Mouse (Mus musculus): ENCODE results near the gene AC109138.7.

AC109138.7 gene

DNA sequence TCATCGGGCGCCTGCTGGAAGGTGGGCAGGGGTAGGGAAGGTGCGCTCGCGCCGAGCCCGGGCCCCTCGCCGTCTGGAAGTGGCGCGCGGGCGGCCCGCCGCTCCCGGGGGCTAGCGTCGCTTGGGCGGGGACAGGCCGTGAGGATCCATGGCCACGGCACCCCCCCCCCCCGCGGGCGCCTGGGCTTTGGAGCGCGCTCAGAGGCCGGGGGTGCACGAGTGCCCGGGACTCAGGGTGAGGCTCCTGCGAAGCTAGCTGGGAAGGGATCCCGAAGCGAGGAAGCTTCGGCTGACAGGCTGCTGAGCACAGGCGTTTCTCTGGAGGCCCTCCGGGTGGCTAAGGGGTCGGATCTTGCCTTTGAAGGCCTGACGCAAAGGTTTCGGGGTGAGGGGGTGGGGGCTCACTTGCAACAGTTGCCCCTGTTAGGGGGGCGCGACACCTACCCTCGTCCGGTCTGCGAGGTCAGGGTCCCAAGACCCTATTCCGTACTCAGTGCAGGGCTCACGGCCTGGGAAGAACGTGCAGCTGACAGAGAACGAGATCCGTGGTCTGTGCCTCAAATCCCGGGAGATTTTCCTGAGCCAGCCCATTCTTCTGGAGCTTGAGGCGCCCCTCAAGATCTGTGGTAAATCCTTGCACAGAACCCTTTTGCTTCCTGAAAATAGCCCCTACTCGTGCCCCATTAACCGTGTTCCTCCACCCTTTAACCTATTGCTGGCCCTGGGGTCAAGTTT, 21.7 kb upstream of the AC109138.7 start:
- no peak for DNase-seq (ENCODE audit: low spot score in 2 of 2)

DNA sequence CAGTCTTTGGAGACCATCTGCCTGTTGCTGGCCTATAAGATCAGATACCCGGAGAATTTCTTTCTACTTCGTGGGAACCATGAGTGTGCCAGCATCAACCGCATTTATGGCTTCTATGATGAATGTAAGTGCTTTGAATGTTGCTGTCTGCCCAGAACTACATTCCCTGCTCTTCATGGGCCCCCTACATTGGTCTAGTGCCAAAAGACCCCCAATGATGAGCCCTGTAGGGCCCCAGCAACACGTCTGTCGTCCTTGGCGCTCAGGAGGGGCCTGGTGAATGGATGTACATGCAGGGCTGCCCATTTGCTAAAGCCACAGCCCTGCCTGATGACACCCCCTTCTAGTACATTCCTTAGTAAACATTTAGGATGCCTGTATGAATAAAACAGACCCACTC, 21.0 kb upstream of the AC109138.7 start:
- no peak for DNase-seq (ENCODE audit: low spot score in 2 of 2)

DNA sequence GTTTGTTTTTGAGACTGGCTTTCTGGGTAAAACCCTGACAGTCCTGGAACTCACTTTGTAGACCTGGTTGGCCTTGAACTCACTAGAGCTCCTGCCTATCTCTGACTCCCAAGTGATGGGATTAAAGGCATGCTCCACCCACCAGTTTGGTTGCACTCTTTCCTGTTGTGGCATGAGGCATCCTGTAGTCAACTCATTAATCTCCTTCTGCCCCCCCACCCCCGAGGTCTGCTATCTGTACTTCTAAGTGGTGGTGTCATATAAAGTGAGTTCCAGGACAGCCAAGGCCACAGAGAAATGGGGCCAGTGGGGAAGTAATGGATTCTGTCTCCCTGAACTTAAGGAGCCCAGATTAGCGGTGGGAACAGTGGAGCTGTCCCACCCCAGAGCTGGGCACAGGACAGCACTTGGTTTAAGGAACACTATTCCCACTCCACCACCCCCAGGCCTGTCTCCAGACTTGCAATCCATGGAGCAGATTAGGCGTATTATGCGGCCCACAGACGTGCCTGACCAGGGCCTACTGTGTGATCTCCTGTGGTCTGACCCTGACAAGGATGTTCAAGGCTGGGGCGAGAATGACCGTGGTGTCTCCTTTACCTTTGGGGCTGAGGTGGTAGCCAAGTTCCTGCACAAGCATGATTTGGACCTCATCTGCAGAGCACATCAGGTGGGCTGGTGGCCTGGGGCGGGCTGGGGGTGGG, 20.0 kb upstream of the AC109138.7 start:
- no peak for DNase-seq (ENCODE audit: low spot score in 2 of 2)

DNA sequence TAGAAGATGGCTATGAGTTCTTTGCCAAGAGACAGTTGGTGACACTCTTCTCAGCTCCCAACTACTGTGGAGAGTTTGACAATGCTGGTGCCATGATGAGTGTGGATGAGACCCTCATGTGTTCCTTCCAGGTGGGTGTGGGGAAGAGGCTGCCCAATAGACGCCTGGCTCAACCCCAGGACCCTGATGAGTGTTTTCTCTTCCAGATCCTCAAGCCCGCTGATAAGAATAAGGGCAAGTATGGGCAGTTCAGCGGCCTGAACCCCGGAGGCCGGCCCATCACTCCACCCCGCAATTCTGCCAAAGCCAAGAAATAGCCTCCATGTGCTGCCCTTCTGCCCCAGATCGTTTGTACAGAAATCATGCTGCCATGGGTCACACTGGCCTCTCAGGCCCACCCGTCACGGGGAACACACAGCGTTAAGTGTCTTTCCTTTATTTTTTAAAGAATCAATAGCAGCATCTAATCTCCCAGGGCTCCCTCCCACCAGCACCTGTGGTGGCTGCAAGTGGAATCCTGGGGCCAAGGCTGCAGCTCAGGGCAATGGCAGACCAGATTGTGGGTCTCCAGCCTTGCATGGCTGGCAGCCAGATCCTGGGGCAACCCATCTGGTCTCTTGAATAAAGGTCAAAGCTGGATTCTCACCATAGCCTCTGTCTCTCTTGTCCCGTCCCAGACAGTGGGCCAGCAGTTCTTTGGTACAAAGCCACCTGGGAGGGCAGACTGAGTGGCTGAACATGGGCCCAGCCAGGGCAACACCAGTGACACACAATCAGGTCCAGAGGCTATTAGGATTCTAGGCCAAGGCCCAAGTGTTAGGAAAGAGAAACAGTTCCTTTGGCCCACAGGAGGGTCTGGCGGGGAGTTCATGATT, 19.1 kb upstream of the AC109138.7 start:
- DNase-seq (ENCODE audit: low spot score in 2 of 2): no peak

DNA sequence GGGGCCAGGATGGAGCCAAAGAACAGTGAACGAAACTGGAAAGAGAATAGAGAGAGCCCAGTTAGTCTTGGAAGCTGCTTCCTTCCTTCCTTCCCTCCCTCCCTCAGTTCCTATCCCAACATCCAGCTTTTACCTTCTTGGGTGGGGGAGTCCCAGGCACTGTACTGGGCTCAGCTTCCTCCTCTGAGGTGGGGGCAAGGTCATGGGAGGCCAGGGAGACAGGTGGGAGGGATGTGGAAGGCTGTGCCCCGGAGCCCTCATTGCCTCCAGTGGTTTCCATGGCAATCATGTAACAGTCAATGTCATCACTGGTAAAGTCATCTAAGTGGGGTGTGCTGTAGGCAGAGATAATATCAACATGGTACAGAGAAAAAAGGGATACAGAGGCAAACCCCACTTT, 18.1 kb upstream of the AC109138.7 start:
- DNase-seq (ENCODE audit: low spot score in 2 of 2): no peak

DNA sequence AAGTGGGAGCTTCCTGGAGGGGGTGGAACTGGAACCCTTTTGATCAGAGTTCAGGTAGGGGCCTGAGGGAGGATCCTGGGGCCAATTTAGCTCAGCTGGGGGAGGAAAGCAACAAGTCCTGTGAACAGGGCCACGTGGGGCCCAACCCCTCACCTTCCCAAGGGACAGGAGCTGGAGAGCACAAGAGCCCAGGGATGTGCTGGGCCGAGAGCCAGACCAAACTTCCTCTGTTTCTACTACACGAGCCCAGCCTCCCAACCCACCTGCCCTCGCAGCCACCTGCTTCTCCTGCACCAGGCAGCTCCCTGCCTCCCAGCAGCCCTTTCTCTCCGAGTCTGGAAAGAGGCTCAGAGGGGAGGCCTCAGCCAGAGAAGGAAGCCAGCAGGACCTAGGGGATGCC, 17.6 kb upstream of the AC109138.7 start:
- no peak for DNase-seq (ENCODE audit: low spot score in 2 of 2)

DNA sequence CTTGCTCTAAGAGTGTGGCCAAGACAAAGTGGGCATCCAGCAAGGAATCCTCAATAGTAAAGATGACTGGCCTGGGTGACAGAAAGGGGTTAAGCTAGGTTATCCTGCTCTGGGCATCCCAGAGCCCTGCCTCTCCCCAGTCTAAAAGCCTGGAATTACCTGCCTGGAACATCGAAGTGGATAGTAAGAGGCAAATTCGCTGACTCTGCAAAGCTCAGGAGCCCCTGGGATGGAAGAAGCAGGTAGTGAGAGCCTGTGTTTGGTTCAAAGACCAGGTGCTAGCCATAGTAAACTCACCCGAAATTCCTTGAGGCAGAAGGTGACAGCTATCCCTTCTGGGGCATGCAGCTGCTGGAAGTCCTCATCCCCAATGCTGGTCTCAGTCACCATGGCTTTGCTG, 17.0 kb upstream of the AC109138.7 start:
- no peak for DNase-seq (ENCODE audit: low spot score in 2 of 2)

DNA sequence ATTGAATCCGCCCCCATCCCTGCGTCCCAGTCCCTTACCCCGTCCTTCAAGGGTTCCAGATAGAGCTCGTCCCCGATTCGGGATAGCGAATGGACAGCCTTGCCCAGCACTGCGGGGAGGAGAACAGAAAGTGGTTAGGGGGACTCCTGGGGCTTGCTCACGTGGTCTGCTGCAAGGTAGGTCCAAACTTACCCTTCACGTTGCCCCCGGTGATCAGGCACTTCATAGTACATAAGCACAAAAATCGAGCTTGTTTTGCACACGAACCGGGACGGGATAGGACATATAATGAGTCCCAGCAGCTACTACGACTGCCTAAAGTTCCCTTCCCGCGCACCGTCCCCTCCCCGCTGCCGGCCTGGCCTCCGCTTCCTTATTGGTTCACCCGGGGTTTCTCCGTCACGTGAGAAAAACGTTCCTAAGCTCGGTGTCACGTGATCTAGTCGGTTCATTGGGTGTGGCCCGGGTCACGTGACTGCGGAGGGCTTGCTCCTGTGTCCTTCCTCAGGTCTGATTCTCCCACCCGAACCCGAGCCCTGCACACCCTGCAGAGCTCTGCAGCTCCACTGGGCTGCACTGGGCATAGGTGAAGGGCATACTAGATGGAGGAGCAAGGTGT, 12.8 kb upstream of the AC109138.7 start, which contains the start of gene Rad9a:
Gene Rad9a (minus strand): TSS at position 372 of the 619 bp plus-strand sequence.
- peak; percentile 92 to 99 for DNase-seq (ENCODE audit: low spot score in 2 of 2)

DNA sequence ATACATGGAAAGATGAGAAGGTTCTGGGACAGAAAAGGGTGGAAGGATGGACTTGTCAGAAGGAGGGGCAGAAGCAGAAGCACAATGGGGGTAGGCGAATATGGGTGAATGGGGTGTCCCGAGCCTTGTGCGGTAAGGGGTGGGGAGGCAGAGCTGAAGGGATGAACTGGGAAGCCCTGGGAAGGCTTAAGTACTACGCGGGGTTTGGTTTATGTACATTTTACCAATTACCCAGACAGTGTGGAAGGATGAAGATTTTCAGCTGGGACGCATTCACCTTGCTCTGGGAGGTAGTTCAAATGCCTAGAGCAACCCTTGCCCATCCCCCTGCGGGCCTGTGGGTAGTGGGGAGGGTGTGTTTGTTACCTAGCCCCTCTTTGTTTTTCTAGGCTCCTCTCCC, 12.0 kb upstream of the AC109138.7 start:
- no peak for DNase-seq (ENCODE audit: low spot score in 2 of 2)

DNA sequence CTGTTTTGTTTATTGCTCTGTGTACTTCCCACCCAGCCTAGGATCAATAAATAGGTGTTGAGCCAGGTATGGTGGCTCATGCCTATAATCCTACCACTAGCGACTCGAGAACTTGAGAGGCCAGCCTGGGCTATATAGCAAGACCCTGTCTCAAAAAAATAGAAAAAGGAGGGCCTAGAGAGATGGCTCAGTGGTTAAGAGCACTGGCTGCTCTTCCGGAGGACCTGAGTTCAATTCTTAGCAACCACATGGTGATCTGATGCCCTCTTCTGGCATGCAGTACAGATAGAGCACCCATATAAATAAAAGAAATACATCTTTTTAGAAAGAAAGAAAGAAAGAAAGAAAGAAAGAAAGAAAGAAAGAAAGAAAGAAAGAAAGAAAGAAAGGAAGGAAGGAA, 11.0 kb upstream of the AC109138.7 start:
- no peak for DNase-seq (ENCODE audit: low spot score in 2 of 2)

DNA sequence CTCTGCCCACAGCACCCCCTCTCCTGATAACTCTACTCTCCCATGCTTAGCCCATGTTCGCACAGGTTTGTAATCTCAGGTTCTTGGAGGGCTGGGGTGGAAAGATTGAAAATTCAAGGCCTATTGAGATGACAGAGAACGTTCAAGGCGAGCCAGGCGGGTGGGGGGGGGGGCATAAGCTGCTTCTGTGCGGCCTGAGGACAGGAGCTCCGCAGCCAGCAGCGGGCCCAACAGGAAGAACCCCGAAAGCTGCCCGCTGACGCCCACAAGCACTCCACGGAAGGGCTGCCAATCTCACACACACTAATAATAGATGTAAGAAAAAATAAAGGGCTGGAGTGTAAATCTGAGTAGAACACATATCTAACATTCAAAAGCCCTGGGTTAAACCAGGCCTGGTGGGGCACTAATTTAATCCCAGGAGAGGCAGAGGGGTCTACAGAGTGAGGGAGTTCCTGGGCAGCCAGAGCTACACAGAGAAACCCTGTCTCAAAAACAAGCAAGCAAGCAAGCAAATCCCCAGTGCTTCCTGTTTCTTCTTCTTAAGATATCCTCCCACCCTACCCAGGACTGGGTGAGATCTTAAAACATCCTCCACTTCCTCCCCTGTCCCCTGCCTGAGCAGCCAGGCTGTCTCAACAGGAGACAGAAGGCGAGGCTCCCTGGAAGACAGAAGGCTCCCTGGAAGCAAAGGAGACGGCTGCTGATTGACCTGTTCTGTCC, 10.4 kb upstream of the AC109138.7 start:
- DNase-seq (ENCODE audit: low spot score in 2 of 2): no peak

DNA sequence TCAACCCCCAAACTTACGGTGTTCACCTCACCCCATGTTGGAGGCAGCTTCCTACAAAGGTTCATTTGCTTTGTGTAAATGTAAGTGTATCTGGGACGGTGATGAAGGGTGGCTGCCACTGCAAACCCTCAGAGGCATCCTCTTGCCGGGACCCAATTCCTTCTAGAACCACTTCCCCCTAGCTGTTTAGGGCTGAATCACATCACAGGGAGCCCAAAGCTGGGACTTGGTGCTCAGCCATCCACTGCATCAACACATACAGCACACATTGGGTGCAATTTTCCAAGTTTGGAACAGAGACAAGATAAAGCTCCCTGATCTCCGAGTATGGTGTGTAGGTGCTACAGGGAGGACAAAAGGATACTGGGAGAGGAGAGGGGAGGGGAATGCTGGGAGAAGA, 9.3 kb upstream of the AC109138.7 start:
- DNase-seq (ENCODE audit: low spot score in 2 of 2): no peak

DNA sequence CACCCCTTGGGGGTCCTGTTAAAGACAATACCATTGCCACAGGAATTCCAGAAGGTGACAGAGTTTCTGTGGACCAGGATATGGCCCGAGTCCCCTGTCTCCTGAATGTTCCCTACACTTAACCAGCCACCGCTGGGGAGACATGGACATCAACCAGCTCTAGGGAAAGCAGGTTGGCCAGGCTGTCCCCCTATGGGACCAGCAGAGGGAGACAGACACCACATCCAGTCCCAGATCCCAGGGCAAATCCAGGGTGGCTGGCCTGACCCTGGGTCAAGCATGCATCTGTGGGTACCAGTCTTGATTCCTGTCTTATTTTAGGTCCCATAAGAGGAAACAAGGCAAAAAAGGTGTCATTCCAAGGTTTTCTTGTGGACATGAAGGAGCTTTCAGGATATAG, 7.2 kb upstream of the AC109138.7 start:
- peak; percentile 46 to 68 for DNase-seq (ENCODE audit: low spot score in 2 of 2)

DNA sequence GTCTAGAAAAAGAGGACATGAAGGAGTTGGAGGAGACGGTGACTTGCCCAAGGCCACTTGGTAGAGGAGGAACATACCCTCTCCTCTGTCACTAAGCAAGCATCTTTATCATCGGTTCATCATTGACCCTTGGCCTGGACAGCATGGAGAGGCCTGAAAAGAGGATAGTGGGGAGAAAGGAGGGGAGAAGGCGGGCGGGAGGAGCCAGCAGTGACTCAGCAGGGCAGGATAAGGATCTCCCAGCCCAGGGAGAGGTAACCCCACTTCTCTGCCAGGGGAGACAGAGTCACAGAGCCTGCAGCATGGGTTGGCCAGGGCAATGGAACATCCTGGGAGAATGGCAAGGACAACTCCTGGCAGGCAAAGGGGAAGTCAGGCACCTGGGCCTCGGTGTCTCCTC, 5.6 kb upstream of the AC109138.7 start:
- DNase-seq (ENCODE audit: low spot score in 2 of 2): no peak

DNA sequence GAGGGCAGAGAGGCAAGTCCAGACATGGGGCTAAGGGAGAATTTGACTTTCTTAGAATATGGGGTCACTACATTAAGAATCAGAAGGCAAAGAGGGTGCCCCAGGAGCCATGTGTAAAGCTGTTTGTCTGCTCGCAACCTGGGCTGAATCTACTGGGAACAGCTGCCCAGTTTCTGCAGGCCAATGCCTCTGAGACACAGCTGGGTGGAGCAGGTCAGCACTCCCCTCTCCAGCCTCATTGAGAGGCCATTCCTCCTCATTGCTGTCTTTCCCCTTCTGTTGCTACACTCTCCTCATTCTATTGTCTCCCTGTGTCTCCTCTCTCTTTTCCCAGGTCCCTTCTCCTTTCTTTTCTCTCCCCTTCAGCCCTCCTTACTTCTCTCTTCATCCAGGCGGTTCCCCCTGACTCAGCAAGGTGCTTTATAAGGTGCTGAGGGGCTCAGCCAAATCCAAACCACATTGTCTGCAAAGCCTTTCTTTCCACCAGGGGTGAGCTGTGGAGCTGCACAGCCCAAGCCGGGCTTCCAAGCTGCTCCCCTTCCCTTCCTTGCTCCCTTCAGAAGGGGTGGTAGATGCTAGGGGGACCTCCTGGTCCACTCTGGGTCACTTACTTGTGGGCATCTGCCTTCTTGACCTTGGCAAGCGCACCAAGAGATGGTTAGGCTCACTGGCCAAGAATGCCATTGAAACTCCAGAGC, 2.1 kb upstream of the AC109138.7 start:
- no peak for DNase-seq (ENCODE audit: low spot score in 2 of 2)

DNA sequence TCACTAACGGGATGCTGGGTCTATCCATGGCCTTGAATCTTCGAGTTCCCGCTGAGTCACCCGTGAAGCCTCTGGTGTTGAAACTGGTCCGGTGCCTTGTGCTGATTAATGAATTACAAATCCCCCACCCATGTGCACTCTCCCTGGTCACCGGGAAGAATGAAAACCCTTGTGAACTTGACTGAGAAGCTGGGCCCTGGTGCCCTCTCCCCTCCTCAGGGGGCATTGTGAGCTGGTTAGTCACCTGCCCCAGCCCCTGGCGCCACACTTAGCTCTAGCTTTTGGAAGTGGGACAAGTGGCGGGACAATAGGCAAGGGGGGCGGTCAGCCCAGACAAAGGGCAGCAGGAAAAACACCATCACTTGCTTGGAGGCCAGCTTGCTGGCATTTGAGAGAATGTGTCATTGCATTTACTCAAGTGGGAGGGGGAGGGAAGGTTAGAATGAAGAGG, 608 bp upstream of the AC109138.7 start:
- DNase-seq (ENCODE audit: low spot score in 2 of 2): peak in 1 of 2 experiments; percentile 29

DNA sequence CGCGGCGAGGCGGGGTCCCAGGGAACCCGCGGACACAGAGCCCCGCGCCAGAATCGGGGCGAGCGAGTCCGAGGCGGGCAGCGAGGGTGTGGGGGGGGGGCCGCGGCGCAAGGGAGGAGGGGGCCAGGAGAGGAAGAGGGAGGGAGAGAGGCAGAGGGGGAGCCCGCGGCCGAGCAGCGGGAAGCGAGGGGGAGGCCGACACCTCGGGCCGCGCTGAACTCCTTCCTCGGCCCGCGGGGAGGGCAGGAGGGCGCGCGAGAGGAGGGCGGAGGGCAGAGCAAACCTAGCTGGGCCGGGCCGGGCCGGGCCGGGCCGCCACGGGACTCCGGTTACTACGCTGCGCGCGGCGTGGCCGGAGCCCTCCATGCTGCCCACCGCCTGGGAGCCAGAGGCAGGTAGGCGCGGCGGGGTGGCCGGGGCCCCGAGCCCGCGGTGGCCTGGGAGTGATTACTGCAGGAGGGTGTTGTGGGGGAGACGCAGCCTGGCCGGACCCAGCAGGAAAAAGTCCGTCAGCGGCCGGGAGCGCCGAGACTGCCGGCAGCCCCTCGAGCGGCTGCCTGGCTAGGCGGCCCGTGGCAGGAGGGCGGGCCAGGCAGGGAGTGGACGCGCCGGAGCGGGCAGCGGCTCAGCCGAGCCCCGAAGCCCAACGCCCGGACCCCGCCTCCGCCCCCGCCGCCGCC, 754 bp downstream of the AC109138.7 start:
- peak in 1 of 2 experiments; percentile 49 for DNase-seq (ENCODE audit: low spot score in 2 of 2)

DNA sequence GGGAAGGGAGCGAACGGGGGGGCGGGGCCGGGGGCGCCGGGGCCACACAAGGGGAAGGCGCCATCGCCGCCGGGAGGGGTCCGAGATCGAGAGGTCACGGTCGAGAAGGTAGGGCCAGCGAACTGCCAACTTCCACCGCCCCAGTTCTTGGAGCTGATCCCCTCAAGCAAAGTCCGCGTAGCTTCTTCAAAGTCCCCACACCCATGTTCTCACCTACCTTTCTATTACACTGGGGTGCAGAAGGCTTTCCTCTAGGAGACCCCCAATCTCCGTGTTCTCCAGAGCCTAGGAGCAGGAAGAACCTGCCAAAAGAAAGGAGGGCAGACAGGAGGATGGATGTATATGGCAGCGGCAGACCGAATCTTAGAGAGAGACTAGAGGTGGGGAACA, 1.3 kb downstream of the AC109138.7 start:
- peak in 1 of 2 experiments; percentile 29 for DNase-seq (ENCODE audit: low spot score in 2 of 2)

DNA sequence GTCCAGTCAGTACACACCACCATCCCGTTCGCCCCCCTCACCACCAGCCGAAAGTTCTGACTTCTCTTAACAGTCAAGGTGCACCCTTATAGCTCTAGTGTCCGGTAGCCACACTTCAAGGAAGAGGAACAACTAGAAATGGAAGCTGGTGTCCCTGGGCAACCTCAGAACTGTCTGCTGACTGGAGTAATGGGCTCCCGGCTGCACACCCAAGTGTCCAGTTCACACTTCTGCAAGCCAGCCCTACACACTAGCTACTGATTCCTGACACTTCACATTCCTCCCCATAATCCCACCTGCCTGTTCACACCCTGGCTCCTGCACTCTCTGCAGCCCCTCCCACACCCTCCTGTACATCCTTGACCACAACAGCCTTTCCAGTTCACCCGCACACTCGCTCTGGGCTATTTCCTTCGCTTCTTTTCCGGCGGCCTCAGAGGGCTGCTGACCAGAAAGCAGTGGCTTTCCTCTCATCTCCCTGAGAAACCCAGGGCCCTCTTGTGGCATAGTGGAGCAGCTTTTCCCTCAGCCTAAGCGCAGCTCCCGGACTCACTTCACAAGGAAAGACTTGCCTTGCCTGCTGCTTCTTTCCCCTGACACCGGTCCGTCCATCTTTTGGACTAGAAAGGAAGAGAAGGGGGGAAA, 2.0 kb downstream of the AC109138.7 start:
- DNase-seq (ENCODE audit: low spot score in 2 of 2): peak in 1 of 2 experiments; percentile 24

Data from spleen, postnatal 10 days (tissue).